Mouse (Mus musculus): Measurements from ENCODE around the gene Rnf224.
A peak's percentile ranks its signal among the peaks of the same experiment; 100 is the strongest.

The Rnf224 gene

DNA sequence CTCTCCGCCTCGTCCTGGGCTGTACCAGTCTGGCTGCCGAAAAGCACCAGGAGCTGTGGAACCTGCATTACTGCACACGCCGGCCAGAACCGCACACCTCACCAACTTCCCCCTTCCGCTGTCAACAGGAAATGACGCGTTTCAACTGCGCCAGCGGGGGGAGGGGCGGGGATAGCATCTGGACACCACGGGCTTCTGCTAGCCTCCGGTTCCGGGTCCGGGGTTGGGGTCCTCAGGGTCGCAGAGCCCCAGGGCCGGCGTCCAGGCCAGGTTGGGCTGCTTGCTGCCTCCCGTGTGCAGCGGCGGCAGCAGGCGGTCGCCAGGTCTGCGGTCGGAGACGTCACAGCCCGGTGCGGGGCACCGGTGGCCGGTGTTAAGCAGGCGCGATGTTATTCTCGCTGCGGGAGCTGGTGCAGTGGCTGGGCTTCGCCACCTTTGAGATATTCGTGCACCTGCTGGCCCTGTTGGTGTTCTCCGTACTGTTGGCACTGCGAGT lies 18.7 kb upstream of the Rnf224 start, which contains the start of gene Tmem203:
TSS of gene Tmem203 (plus strand) at position 156 of the 496 bp plus-strand sequence.
- peak; percentile 87 for DNase-seq

DNA sequence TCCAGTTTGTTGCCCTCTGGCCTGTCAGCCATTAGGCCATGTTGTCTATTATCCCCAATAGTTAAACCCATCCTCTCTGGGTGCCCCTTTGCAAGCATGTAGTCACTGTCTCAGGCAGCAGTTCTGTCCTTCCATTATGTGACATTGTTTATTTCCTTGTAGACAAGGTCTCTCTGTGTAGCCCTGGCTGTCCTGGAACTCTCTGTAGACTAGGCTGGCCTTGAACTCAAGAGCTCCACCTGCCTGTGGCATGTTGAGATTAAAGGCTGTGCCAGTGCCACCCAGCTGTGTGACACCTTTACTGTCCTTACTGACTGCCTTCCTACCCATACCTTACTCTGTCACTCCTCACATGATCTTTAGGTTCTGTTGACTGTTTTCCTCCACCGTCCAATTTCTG lies 15.7 kb upstream of the Rnf224 start:
- no peak for DNase-seq

- no peak for DNase-seq
Observed at GRCm38 (mm10) chr2:25246183-25247072, 9.8 kb upstream of the Rnf224 start, which contains the start of gene AL732309.1. AL732309.1 (minus strand) TSS chr2:25246863.

GRCm38 (mm10) chr2:25244144-25244543 lies 7.6 kb upstream of the Rnf224 start:
- no peak for DNase-seq

DNA sequence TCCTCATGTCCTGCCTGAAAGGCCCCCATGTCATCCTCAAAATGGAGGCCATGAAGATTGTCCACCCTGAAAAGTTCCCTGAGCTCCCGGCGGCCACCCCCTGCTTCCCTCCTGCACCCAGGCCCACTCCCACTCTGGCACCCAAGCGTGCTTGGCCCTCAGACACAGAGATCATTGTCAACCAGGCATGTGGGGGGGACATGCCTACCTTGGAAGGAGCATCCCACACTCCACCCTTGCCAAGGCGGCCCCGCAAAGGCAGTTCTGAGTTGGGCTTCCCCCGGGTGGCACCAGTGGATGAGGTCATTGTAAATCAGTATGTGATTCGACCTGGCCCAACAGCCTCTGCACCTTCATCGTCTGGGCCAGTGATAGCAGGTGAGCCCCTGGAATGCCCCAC lies 6.8 kb upstream of the Rnf224 start:
- DNase-seq, result no peak

- DNase-seq, result peak; percentile 67
Observed at GRCm38 (mm10) chr2:25242101-25242506, 5.5 kb upstream of the Rnf224 start, which contains the start of the genes Rnf208 and Cysrt1. Rnf208 (plus strand) TSS chr2:25242255. Cysrt1 (minus strand) TSS chr2:25242452.

DNA sequence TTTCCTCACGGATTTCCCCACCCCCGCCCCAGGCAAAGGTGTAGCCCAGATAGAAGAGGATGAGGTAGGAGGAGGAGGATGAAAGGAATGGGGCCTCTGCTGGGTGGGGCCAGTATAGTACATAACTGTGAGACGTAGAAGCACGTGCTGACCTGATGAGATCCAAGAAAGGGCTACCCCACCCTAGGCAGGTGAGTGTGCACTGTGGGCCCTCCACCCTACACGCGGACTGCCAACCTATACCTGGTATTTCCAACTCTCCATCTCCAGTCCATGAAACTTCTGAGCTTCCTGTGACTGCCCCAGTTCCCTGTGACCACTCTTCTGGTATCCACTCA lies 4.8 kb upstream of the Rnf224 start:
- DNase-seq, result no peak

- DNase-seq, result peak; percentile 66
Observed at GRCm38 (mm10) chr2:25240723-25241437, 4.3 kb upstream of the Rnf224 start.

DNA sequence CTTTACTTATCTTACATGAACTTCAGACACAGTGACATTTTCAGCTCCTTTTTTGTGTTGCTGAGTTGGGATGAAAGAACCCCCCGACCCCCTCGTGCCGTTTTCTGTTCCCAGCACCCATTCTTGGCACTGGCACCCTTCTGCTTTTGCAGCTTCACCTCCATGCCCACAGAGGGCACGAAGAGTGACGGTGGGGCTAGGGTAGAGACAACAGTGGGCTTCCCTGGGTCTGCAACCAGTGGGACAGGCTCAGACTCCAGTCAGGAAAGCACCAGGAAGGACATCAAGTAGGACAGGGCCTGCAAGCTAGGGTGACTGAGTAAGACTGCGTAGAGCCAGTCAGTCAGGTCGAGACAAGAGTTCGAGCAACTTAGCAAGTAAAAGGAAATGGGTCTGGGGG lies 3.7 kb upstream of the Rnf224 start:
- no peak for DNase-seq

DNA sequence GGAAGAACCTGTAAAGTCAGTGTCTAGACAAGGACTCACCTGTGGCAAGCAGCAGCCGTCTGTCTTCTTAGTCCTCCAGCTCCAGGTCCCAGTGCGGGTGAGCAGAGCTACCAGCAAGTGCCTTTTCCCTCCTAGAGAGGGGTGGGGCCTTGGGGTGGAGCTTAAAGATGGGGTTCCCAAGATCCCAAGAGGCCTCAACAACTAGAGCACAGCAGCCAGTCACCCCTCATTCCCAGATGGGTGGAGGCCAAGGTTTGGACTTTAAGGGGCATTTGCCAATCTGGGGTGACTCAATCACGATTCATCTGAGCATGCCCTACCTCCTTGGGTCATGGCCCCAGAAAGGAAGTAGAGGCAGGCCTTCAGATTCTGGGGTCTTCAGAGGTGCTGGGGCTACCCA lies 3.2 kb upstream of the Rnf224 start:
- DNase-seq, result no peak

GRCm38 (mm10) chr2:25238106-25238505 lies 1.5 kb upstream of the Rnf224 start:
- no peak for DNase-seq

- no peak for DNase-seq
Observed at GRCm38 (mm10) chr2:25237522-25237921, 935 bp upstream of the Rnf224 start.

GRCm38 (mm10) chr2:25234551-25235220 lies 1.9 kb downstream of the Rnf224 start:
- DNase-seq, result no peak

- DNase-seq, result no peak
Observed at GRCm38 (mm10) chr2:25234050-25234449, 2.5 kb downstream of the Rnf224 start, which contains the start of gene Slc34a3. Slc34a3 (minus strand) TSS chr2:25234364.

- no peak for DNase-seq
Observed at GRCm38 (mm10) chr2:25233421-25233820, 3.2 kb downstream of the Rnf224 start.

DNA sequence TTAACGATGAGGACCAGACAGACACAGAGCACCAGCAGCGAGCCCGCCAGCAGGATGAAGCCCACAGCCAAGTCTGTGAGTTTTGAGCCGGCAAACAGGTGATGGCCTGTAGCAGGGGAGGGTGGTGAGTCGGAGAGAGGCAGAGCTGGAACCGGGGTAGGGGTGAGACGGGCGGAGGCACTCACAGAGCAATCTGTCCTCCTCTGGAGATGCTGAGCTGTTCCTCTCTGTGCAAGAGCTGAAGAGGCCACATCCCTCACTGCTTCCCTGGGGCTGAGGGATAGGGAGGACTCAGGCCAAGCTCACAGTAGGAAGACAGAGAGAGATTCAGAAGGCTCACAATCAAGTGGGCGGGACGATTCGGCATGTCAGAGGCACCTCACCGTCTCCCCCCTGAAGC lies 5.5 kb downstream of the Rnf224 start:
- DNase-seq, result no peak

GRCm38 (mm10) chr2:25230581-25230980 lies 6.0 kb downstream of the Rnf224 start:
- DNase-seq, result no peak

GRCm38 (mm10) chr2:25229582-25229981 lies 7.0 kb downstream of the Rnf224 start:
- no peak for DNase-seq

DNA sequence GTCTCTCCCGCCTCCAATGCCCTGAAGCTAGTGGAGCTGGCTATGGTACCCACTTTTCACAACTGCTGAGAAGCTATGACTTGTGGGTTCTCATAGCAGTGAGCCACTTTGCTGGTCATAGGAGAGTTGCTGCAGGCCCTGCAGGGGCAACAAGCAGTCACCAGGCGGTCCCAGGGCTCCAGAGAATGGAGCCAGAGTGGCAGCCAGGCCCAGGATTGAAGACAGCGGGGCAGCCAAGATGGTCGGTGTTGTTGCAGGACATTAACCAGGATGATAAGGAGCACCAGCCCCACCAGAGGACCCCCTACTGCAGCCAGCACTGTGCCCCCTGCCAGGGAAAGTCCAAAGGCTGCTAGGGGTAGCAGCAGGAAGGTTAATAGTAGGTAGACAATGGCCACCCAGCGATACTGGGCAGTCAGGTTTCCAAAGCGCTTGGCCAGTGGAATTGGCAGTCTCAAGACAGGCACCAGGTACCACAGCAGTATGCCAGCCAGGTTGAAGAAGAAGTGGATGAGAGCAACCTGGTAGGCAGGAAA lies 7.5 kb downstream of the Rnf224 start:
- DNase-seq, result no peak

- peak; percentile 83 for DNase-seq
Observed at GRCm38 (mm10) chr2:25228431-25228889, 8.1 kb downstream of the Rnf224 start.

DNA sequence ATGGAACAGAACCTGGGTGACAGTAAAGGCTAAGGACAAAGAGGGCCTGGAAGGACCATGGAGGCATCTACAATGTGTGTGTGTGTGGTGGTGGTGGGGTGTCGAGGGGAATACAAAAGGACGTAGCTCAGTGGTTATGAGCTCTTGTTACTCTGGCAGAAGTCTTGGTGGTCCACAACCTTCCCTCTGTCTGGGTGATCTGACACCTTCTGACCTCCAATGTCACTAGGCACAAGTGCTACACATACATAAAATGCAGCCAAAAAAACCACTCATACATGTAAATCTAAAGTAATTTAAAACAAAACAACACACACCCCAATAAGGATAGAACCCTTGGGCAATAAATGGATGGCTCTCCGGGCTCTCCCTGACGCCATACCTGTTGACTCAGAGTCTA lies 9.2 kb downstream of the Rnf224 start:
- no peak for DNase-seq

- peak; percentile 41 for DNase-seq
Observed at GRCm38 (mm10) chr2:25226864-25227263, 9.7 kb downstream of the Rnf224 start.

Measured in right cerebral cortex, postnatal 25 days (tissue).